Mouse (Mus musculus): ENCODE results near the gene Rxfp3. TPM values are rescaled to one million over a fixed set of nuclear protein-coding genes. Genes with fewer than 3 reads are reported as not detected.

Rxfp3 gene
- total RNA-seq (2023), result not detected in 2 replicates

DNA sequence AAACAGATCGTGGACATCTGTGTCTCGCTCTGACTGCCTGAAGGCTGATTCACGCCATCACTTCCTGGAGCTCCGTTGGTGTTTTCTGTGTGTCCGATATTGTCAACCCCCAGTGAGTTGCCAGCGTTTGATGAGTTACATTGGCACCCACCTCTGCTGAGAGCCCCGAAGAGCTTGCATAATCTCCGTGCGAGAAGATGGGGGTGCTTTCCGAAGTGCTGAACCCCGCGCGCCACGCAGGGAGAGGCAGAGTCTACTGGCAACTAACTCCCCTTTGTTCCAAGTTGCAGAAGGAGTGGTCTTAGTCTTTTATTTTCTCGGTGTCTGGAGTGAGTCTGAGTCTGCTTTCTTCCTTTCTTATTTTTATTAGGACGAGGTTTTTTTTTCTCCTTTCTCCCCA is at the start of gene Rxfp3:
Gene Rxfp3 (minus strand): TSS at position 281 of the 400 bp plus-strand sequence.

DNA sequence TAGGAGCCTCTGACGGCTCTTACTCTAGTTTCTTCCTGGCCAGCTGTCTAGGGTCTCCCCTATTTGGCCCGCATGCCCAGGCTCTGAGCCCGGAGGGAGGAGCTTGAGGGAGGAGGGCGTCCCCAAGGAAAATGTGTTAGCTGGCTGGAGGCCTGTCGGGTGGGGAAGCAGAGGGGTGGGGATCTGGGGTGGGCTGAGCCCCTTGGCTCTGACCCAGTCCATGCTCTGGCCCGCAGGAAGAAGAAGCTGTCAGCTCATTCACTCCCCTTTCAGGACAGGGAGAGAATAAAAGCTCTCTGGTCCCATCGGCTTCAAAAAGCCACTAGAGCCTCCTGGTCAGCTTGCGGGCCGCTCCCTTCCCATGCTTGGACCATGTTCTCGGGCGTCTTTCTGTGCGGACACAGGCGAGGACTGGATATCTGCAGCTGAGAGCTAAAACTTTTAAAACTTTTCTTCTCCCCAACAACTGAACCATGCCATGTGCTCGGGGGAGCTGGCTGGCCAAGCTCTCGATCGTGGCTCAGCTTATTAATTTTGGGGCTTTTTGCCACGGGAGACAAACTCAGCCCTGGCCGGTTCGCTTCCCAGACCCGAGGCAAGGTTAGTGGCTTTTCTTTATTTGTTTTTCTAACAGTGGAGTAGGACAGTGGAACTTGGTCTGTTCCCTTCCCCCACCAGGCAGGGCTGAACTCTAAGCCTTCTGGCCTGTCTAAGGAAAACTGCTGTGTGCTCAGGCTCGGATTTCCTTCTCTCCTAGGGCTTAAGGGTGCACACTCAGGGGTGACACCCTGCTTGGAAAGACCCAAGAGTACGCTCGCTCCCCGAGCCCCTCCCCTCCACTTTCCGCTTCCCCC is 27.0 kb upstream of the Rxfp3 start, which contains the start of gene Adamts12:
Gene Adamts12 (plus strand): TSS at position 233 of the 854 bp plus-strand sequence.

DNA sequence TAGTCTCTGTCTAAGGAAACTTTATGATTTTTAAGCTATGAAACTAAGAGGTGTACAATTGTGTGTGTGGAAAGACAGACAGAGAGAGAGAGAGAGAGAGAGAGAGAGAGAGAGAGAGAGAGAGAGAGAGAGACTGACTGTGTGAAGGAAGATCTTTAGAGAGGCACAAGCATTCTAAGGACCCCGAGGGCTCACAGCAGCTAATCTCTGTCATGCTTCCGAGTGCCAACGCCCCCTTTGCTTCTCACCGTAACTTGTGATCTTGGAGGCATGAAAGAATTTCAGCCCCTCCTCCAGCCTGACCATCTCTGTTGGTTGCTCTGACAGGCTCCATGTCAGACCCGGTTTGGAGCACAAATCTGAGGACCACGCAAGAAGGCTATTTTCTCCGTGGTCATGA is 37.4 kb downstream of the Rxfp3 start, which contains the start of gene Slc45a2:
Gene Slc45a2 (plus strand): TSS at position 301 of the 400 bp plus-strand sequence.

Other genes with a start within 250 kb of the Rxfp3 start
- not detected in 2 replicates for gene C1qtnf3, start 85.7 kb downstream of the Rxfp3 start, total RNA-seq (2023)
- 0.63 and 2.0 TPM in 2 replicates for gene Amacr, start 56.2 kb downstream of the Rxfp3 start, total RNA-seq (2023)
- gene Slc45a2, start 37.3 kb downstream of the Rxfp3 start, total RNA-seq (2023), result not detected in 2 replicates
- not detected in 2 replicates for gene Adamts12, start 26.8 kb upstream of the Rxfp3 start, total RNA-seq (2023)